Mouse (Mus musculus) left cerebral cortex, adult 8-10 months (tissue): Measurements from ENCODE around the gene Ankrd33b. TPM values are rescaled to one million over a fixed set of nuclear protein-coding genes. Genes with fewer than 3 reads are reported as not detected.

Experiments
- DNase-seq, 2 experiments: peaks; one replicate each; pipeline ENCODE4 v3.0.0; 2022; ENCODE audit warnings: low spot score in 2 of 2
- total RNA-seq, 4 experiments: library from RNA; stranded (reverse); gene quantifications; 2 replicates each; pipeline ENCODE4 v1.2.4; 2022

Ankrd33b gene
- total RNA-seq: 10 to 100 TPM; 61.4 to 76.2 (median 72.9) TPM

DNA sequence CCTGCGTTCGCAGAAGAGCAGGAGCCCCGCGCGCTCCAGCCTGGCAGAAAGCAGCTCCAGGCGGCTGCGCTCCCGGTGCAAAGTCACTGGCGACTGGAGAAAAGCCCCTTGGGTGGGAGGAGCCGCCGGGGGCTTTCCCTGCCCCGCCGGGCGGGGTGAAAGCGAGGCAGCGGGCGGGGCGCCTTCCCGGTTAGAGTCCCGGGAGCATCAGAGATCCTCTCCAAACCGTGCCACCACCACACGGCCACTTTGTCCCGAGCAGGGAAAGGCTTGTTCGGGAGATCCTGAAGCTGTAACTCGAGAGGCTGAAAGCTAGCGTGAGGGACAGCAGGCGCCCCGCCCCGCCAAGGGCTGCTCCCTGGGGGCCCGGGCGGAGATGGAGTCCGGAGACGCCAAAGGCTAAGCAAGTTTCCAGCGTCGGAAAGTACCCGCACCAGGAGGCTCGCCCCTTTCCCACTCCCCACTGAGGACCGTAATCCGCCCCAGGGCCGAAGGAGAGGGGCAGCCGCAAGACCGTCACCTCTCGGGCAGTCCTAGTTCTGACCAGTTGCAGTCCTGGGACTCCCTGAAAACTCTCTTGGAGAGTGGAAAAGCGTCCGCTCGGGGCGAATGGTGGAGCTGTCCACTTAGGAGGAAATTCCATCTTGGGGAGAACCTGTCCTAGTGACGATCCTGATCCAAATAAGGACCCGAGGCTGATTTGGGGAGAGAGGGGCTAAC lies at the start of gene Ankrd33b:
Gene Ankrd33b, minus strand, starts transcription at position 246 of the 720 bp plus-strand sequence.
- DNase-seq: no peak

DNA sequence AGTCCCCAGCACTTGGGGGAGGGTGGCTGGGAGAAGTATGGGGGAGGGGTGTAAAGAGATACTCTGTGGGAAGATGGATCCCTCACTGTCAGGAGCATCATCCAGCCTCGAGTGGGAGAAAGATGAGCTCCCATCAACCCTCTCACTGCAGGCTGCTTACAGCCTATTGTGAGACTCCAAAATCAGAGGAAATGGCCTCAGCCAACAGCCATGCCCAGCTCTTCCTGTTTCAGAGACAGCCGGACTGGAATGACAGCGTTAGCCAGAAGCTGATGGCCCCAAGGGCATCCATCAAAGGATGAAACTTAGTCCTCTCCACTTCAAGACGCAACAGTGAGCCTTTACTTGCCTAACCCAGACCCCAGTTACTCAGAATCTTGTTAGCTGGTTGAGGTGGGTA lies 47.7 kb upstream of the Ankrd33b start:
- no peak for DNase-seq

DNA sequence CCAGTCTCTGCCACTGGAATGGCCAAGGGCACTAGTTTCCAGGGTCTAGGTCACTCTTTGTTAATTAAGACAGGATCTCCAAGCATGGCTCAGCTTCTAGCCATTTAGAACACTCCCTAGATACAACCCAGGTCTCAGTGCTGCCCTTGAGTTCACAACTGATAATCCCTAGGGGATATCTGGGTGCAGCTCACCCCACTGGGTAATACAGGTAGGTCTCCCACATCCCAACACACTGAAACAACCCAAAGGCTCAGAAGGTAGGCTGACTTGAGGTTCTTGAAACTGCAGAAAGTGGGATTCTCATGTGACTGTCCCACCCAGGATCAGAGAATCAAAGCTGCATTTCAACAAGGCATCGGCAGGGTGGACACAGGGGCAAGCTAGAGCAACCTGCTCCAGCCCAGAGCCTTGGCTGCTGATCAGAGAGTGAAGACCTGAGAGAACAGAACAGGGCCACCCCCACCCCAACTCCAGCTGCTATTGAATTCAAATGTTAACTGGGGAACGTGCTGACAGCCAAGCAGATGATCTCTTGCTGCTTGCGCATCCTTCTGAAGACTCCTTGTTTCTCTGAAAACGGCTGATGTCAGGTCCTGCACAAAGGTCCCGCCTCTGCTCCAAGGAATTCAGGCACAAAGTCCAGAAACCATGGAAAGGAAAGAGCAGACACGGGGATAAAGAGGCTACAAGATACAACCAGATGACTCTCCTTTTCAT lies 46.8 kb upstream of the Ankrd33b start:
- DNase-seq: no peak

DNA sequence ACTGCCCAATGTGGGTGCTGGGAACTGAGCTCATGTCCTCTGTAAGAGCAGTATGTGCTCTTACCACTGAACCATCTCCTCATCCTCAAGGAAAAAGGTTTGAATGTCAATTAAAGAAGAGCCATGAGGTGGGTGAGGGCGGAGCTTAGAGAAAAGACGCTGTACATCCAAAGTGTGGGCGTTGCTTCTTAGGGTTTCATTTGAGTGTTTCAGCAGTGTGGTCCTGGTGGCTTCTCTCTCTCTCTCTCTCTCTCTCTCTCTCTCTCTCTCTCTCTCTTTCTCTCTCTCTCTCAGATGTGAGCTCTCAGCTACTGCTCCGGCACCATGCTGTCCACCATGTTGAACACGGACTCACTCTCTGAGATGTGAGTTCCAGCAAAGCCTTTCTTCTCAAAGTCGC lies 46.1 kb upstream of the Ankrd33b start:
- no peak for DNase-seq

DNA sequence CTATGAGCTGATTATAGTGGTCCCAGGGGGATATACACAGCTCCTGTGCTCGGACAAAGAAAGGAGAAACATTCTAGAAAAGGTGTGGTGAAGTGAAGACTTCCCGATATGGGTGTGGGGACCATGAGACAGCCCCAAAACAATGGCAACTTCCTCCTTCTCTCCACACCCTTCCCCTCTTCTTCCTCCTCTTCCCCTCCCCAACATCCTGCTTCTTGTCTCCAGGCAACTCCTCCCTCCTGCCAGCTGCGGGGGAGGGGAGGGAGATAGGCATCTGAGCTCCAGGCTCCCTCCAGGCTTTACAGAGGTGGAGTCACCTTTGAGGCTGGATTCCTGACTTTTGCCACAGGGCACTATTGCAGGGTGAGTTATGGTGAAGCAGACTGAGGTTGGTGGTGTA lies 45.4 kb upstream of the Ankrd33b start:
- DNase-seq: no peak

DNA sequence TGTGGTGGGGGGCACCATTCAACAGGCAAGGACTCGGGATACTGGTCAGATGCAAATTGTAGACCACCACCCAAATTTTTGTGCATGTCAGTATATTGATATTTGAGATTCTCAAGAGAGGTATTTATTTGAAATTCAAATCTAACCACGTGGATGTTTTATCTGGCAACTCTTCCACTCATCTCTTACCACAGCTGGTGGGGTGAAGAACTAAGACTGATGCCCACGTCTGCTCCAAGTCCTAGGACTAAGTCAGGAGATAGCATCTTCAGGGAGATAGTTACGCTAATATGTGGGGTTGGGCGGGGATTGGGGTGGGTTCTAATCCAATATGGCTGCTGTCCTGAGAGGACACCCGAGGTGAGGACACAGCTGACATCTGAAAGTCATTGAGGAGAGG lies 44.9 kb upstream of the Ankrd33b start:
- no peak for DNase-seq

DNA sequence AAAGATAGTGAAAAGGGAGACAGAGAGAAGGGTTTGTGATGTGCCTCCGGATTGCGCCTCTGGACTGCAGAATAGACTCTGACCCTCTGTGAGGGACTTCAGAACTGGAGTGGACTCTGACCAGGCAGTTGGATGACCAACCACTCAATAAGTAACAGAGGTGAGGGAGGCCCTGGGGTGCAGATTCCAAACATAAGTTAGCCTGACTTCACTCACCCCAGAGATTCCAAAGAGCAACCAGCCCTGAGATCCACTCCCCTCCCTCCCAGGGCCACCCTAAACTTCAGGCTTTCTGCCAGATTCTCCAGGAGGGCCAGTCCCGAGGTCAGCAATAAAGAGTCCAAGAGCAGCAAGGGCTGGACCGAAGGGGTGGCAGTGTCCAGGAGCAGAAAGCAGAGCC lies 40.0 kb upstream of the Ankrd33b start:
- no peak for DNase-seq

DNA sequence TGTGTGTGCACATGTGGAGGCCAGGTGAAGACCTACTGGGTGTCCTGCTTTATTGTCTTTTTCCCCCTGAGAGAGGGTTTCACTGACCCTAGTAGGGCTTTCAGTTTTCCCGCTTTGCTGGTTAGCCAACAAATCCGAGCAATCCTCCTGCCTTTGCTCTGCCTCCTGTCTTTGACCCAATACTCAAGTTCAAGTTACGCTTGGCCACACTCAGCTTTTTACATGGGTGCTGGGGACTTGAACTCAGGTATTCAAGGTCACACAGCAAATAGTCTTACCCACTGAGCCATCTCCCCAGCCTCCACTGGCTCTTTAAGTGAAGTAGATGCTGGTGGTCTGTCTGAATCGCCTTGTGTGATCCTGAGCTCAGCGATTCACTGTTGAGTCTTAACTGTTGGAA lies 39.4 kb upstream of the Ankrd33b start:
- no peak for DNase-seq

DNA sequence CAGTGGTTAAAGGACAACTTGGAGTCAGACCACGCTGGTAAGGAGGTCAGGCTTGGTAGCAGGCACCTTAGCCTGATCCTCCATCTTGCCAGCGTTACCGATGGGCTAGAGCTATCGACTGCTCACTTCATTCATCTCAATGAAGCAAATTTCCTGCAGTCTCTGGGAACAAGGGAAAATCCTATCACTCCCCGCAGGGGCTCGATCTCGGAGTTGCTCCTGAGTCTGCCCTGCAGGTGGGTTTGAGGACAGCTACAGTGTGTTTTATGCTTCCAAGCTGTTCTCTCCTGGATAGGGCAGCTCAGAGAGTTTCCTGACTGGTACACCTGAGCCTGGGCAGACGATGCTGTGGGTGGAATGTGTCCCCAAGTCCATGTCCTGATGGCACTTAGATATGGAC lies 36.8 kb upstream of the Ankrd33b start:
- DNase-seq: no peak

DNA sequence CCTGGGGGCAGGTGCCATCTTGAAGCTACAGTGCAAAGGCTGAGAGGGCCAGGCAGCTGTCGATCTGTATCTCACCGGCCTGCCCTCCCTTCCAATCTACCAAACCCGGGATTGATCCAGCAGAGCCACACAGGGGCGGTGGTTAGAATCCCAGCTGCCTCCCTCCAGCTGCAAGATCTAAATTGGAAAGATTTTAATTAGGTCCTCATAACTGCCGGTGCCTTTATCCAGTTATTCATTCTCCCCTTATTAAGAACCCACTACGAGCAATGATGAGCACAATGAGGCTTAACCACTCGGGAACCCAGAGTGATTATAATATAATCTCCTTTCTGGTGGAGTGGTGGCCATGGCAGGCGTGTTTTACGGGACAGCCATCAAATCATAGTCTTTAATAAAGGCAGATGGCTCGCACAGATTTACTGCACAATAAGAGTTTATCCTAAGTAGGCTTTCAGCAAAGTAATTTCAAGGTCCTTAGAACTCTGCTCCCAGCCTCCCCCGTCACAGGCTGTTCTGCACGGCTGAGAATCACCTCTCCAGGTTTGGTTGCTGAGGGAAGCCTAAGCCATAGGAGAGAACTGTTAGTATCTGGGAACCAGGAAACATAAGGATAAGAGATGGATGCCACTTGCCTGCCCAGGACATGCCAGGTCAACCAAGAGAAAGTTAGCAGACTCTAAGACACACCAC lies 34.8 kb upstream of the Ankrd33b start:
- no peak for DNase-seq

DNA sequence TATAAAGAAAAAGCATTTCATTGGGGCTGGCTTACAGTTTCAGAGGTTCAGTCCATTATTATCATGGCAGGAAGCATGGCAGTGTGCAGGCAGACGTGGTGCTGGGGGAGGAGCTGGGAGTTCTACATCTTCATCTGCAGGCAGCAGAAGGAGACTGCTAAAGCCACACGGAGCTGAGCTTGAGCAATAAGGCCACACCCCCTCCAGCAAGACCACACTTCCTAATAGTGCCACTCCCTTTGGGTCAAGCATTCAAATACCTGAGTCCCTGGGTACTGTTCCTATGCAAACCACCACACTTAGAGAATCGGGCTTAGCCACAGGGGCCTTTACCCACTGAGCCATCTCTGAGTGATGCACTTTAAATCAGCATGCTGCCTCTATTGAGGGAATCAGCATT lies 33.4 kb upstream of the Ankrd33b start:
- DNase-seq: no peak

DNA sequence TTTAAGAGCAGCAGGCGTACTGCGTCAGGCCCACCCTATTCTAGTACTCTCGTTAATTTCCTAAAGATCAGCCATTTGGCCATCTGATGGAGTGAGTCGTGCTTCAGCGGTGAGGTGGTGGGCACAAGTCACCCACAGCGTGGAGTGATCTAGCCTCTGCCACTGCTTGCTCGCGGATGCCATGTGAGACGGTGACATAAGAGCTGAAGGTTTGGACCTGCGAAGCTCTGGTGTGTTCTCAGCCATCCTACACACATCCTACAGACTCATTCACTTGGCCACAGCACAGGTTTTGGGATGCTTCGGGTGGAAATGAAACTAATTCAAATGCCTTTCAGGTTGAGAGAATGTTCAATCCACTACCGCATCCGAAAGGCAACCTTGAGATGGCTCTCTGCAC lies 31.2 kb upstream of the Ankrd33b start:
- DNase-seq: peak in 1 of 2 experiments; percentile 85

DNA sequence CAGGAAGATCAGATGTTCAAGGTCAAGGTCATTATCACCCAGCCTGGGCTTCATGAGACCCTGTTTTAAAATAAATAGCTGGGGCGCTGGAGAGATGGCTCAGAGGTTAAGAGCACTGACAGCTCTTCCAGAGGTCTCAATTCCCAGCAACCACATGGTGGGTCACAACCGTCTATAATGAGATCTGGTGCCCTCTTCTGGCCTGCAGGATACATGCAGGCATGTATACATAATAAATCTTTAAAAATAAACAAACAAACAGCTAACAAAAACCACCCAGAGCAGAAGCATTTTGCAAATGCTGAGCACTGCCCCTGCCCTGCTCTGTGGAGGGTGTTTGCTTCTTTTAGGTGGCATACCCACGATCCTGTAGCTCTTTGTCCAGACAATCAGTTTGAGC lies 29.9 kb upstream of the Ankrd33b start:
- DNase-seq: no peak

DNA sequence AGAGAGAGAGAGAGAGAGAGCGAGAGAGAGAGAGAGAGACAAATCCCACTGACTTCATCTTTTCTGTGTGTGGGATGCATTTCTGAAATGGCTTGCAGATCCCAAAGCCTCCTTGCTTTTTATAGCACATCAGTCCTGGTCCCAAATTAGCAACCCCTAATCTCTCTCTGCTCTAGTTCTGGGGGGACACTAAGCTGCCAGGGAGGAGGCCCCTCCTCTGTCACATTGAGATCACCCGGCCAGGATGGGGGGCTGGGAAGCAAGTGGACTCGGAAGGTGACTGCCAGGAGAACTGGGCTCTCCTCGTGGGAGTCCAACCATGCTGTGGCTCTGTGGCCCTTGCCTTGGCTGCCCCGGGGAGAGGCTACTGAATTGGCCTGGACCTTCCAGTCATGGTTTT lies 29.2 kb upstream of the Ankrd33b start:
- no peak for DNase-seq

DNA sequence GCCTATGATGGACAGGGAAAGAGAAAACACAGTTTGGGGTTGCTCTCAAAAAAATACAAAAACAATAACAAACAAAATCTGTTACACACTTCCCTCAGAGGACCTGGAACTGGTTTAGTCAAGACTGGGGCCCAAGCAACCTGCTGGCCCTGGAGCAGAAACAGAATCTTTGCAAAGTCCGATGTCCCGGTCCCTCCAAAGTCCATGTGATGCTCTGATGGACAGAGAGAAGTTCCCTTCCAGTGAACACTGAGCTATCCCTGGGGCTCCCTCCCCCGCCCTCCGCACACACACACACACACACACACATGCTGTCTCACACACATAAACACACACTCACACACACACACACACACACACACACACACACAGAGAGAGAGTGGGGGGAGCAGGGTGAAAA lies 28.5 kb upstream of the Ankrd33b start:
- no peak for DNase-seq

DNA sequence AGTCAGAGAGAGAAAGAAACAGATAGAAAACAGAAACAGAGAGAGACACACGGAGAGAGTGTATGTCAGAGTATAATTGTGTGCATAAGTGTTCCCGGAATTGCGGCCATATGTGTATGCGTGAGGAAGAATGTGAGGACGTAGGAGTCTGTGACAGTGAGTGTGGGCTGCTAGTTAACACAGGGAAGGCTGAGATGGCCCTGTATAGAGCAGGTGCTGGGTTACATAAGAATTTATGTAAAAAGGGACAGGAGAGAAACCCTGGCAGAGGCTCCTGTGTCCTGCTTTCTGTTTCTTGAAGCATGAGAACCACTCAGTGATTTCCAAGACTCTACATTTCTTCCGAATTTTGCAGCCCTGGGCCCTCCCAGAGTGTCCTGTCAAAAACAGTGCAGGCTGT lies 25.9 kb upstream of the Ankrd33b start:
- peak in 1 of 2 experiments; percentile 90 for DNase-seq

DNA sequence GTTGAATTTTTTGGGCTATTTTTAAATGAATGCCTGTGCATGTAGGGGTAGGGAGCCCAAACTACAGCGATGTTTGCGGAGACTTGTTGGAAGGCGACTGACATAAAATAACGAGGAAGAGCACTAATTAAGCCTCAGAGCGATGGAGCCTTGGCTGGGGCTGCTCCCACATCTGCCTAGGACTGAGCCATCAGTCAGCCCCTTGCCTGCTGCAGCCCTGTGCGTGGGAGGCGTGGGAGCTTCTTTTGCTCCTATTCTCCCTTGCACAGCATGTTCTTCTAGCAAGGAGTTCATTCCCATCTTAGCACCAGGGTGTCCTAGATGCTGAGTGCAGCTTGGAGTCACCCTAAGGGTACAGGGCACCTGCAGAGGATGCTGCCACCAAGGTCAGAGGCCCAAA lies 25.2 kb upstream of the Ankrd33b start:
- peak in 1 of 2 experiments; percentile 83 for DNase-seq

DNA sequence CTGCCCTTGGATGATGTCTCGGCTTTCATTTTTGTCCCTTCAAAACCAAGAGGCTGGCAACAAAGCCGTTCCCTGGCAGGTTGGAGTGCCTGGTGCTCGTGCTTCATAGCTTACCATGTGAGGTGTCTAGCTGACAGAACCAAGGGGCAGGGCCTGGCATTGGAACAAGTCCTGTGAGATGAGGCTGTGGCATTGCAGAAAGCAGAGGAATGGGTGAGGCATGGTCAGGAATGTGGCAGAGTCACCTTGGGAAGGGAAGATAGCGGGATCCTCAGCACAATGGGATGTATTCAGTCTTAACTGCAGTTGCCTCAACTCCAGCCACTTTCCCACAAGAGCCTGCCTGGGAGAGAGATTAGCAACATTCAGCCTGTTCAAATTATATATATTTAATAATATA lies 24.6 kb upstream of the Ankrd33b start:
- no peak for DNase-seq

DNA sequence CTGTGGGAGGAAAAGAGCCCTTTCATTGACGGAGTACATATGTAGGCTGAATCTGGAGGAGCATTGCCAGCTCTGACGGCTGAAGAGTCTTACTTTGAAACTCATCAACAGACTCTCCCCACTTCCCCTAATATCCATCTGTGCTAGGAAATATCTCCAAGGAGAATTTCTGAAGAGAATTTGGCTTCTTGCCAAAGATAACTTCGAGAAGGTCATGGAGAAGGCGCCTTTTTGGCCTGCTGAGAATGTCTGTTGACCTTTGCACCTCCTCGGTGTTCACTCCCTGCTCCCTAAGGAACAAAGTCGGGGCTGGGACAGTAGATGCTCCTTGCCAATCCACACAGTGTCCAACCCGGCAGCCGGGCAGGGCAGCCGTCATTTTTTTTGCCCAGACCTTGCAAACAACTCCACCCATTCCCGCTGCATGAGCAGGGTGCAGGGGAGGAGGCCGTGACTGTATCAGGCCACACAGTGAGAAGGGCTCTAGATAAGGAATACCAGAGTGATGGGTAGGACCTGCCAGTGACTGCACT lies 14.5 kb upstream of the Ankrd33b start:
- no peak for DNase-seq

DNA sequence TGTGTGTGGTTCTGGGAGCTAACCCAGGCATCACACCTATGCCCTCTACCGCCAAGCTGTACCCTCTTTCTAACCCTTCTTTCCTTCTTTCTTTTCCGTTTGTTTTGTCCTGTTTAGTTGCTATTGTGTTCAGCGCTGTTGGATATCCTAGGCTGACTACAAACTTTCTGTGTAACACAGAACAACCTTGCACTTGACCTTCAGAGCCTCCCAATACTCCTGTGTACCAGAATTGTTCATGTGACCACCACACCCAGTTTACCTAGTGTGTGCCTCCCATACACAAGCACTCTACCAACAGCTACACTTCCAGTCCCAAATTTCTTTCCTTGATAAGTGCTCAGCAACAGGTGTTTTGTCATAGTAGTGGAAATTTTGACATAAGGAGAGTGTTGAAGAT lies 11.9 kb upstream of the Ankrd33b start:
- no peak for DNase-seq

DNA sequence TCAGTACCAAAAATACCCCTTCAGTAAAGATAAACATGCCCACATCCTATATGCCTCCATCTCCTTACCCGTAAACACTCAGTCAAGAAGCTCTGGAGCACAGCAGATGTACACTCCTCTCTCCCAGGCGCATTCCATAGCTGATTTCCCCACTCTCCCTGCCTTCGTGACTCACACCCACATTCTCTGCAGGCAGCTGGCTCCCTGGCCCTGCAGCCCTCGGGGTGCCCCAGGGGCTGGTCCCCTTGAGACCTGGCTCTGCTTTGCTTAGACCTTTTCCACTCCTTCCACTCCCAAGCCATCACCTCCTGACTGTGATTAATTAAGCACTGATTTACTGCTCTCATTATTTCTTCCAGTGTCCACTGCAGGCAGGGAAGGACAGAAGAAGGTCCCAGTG lies 7.7 kb upstream of the Ankrd33b start:
- no peak for DNase-seq

DNA sequence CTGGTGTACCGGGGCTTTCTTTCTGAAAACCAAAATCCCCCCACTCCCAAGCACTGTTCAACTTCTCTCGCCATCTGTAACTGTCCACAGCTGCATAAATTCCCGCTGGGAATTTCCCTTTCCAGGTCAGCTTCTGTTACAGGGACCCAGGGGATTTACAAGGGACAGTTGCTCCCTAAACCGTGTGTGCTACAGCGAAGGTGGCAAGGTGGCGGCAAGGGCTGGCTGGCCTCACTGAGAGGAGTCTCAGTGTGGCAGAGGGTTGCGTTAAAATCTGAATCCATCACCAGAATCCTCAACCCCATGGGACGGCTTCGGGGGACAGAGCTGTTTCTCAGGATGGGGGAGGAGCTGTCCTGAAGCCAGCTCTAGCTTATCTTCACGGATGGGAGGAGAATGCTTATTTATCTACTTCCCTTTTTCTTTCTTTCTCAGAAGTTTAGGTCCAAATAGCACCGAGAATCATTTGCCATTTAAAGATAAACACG lies 1.6 kb upstream of the Ankrd33b start:
- no peak for DNase-seq
